Mouse (Mus musculus) CH12.LX (cell line): ENCODE measurements around the gene Ung. TPM values are rescaled to one million over a fixed set of nuclear protein-coding genes. Genes with fewer than 3 reads are reported as not detected.

Experiments used
- DNase-seq: peaks from one replicate; pipeline ENCODE4 v3.0.0-alpha.2; 2013; ENCODE audit errors: extremely low read depth
- H3K27ac ChIP-seq: 2 replicates; pipeline ENCODE4 v1.5.1; 2012; ENCODE audit warnings: low read depth, mild to moderate bottlenecking, control low read depth, moderate library complexity; ENCODE audit not compliant: insufficient read depth
- H3K27me3 ChIP-seq: replicated peaks from 2 replicates; pipeline ENCODE3; 2012; ENCODE audit warnings: inconsistent platforms
- H3K36me3 ChIP-seq, 2 experiments: replicated peaks in 1 of 2; 2 replicates each; pipeline versions ENCODE3 to v1.6.1; 2012; ENCODE audit warnings: inconsistent platforms in 1 of 2, low read length in 1 of 2, mild to moderate bottlenecking in 1 of 2, mixed read lengths in 1 of 2, moderate library complexity in 1 of 2; ENCODE audit not compliant: control insufficient read depth in 1 of 2, insufficient read depth in 1 of 2
- H3K4me1 ChIP-seq, 2 experiments: 2 replicates each; pipeline ENCODE4 v1.6.1; 2012; ENCODE audit warnings: inconsistent platforms in 1 of 2, moderate library complexity in 1 of 2; ENCODE audit not compliant: insufficient read depth in 2 of 2, control insufficient read depth in 1 of 2
- H3K4me2 ChIP-seq: 2 replicates; pipeline ENCODE4 v1.6.1; 2012; ENCODE audit warnings: low read depth, mild to moderate bottlenecking, control low read depth; ENCODE audit not compliant: poor library complexity, insufficient read depth, severe bottlenecking
- H3K4me3 ChIP-seq, 3 experiments: fragments of 150-350 bp in 1 of 3; sonication (generic) in 1 of 3; replicated peaks in 1 of 3; 2 replicates each; pipeline versions ENCODE3 to v1.5.1; 2011 to 2012; ENCODE audit warnings: low read depth in 2 of 3, low read length in 2 of 3, mild to moderate bottlenecking in 2 of 3, moderate library complexity in 2 of 3, control low read depth in 1 of 3, improper control_type of control experiment in 1 of 3, inconsistent platforms in 1 of 3, mixed read lengths in 1 of 3; ENCODE audit not compliant: poor library complexity in 1 of 3
- H3K79me2 ChIP-seq: replicated peaks from 2 replicates; pipeline ENCODE4 v1.6.1; 2012; ENCODE audit warnings: mild to moderate bottlenecking, moderate library complexity; ENCODE audit not compliant: control insufficient read depth, poor library complexity, insufficient read depth, severe bottlenecking; ENCODE audit errors: extremely low read depth
- H3K9ac ChIP-seq: 2 replicates; pipeline ENCODE4 v1.6.1; 2012; ENCODE audit warnings: low read depth, mild to moderate bottlenecking, control low read depth, moderate library complexity; ENCODE audit not compliant: insufficient read depth
- H3K9me3 ChIP-seq: replicated peaks from 2 replicates; pipeline ENCODE3; 2012; ENCODE audit warnings: low read length, inconsistent platforms, mixed read lengths
- BHLHE40 ChIP-seq: IDR thresholded peaks from 2 replicates; pipeline ENCODE4 v1.6.1; 2011; ENCODE audit warnings: mild to moderate bottlenecking, low read depth, low read length, improper control_type of control experiment
- CHD1 ChIP-seq: IDR thresholded peaks from 2 replicates; pipeline ENCODE4 v1.6.1; 2012; ENCODE audit warnings: low read depth, low read length, improper control_type of control experiment, inconsistent platforms
- E2F4 ChIP-seq: IDR thresholded peaks from 2 replicates; pipeline ENCODE4 v1.6.1; 2011; ENCODE audit warnings: low read depth, low read length, improper control_type of control experiment; ENCODE audit not compliant: insufficient replicate concordance
- ELF1 ChIP-seq: IDR thresholded peaks from 2 replicates; pipeline ENCODE4 v1.6.1; 2014; ENCODE audit warnings: low read depth, mild to moderate bottlenecking, inconsistent platforms, low read length, improper control_type of control experiment
- GABPA ChIP-seq: IDR thresholded peaks from 2 replicates; pipeline ENCODE4 v1.6.1; 2012; ENCODE audit warnings: low read depth, low read length, improper control_type of control experiment, inconsistent platforms; ENCODE audit not compliant: insufficient replicate concordance
- JUN ChIP-seq: IDR thresholded peaks from 2 replicates; pipeline ENCODE4 v1.6.1; 2011; ENCODE audit warnings: low read depth, mild to moderate bottlenecking, low read length, improper control_type of control experiment, moderate library complexity; ENCODE audit not compliant: insufficient read depth
- MAZ ChIP-seq: IDR thresholded peaks from 2 replicates; pipeline ENCODE4 v1.6.1; 2012; ENCODE audit warnings: low read depth, mild to moderate bottlenecking, inconsistent platforms, low read length, improper control_type of control experiment, moderate library complexity
- MXI1 ChIP-seq: IDR thresholded peaks from 2 replicates; pipeline ENCODE4 v1.6.1; 2011; ENCODE audit warnings: mild to moderate bottlenecking, low read depth, low read length, improper control_type of control experiment
- NELFE ChIP-seq: IDR thresholded peaks from 2 replicates; pipeline ENCODE4 v1.6.1; 2011; ENCODE audit warnings: low read depth, low read length, improper control_type of control experiment
- NRF1 ChIP-seq: IDR thresholded peaks from 2 replicates; pipeline ENCODE4 v1.6.1; 2014; ENCODE audit warnings: low read depth, mild to moderate bottlenecking, inconsistent platforms, low read length, improper control_type of control experiment, moderate library complexity
- PAX5 ChIP-seq: IDR thresholded peaks from 2 replicates; pipeline ENCODE4 v1.6.1; 2012; ENCODE audit warnings: low read length, inconsistent platforms, mixed read lengths
- RCOR1 ChIP-seq: conservative IDR thresholded peaks from 2 replicates; pipeline ENCODE4 v1.6.1; 2012; ENCODE audit warnings: low read depth, mild to moderate bottlenecking, inconsistent platforms, low read length, improper control_type of control experiment
- SIN3A ChIP-seq: IDR thresholded peaks from 2 replicates; pipeline ENCODE4 v1.6.1; 2012; ENCODE audit warnings: low read length, improper control_type of control experiment, inconsistent platforms
- SMC3 ChIP-seq: IDR thresholded peaks from 2 replicates; pipeline ENCODE4 v1.6.1; 2011; ENCODE audit warnings: low read depth, low read length, improper control_type of control experiment
- TCF12 ChIP-seq: IDR thresholded peaks from 2 replicates; pipeline ENCODE4 v1.6.1; 2014; ENCODE audit warnings: low read depth, mild to moderate bottlenecking, inconsistent platforms, low read length, improper control_type of control experiment
- USF1 ChIP-seq: IDR thresholded peaks from 2 replicates; pipeline ENCODE4 v1.6.1; 2014; ENCODE audit warnings: low read depth, mild to moderate bottlenecking, inconsistent platforms, low read length, improper control_type of control experiment
- USF2 ChIP-seq: conservative IDR thresholded peaks from 2 replicates; pipeline ENCODE4 v1.6.1; 2011; ENCODE audit warnings: low read depth, low read length, improper control_type of control experiment
- ZC3H11A ChIP-seq: IDR thresholded peaks from 2 replicates; pipeline ENCODE4 v1.6.1; 2012; ENCODE audit warnings: low read depth, mild to moderate bottlenecking, inconsistent platforms, low read length, improper control_type of control experiment
- ZMIZ1 ChIP-seq: IDR thresholded peaks from 2 replicates; pipeline ENCODE4 v1.6.1; 2012; ENCODE audit warnings: low read depth, mild to moderate bottlenecking, inconsistent platforms, low read length, improper control_type of control experiment
- ZNF384 ChIP-seq: IDR thresholded peaks from 2 replicates; pipeline ENCODE4 v1.6.1; 2012; ENCODE audit warnings: low read depth, low read length, improper control_type of control experiment, inconsistent platforms
- dilution Hi-C: fragments of 300-500 bp; cut with MboI; formaldehyde crosslinking; loops from 2 replicates; pipeline ENCODE4 v1.14.3; 2020; ENCODE audit warnings: low sequenced_read_pairs; ENCODE audit not compliant: extremely low pct_unique_long_range_greater_than_20kb, extremely low pct_ligation_motif_present
- in situ Hi-C: fragments of 300-500 bp; cut with MboI; formaldehyde crosslinking; loops from 3 replicates; pipeline ENCODE4 v1.14.3; 2019; ENCODE audit warnings: low sequenced_read_pairs, low pct_ligation_motif_present, low pct_unique_long_range_greater_than_20kb, mixed read lengths
- polyA plus RNA-seq: library from polyadenylated mRNA; unstranded; fragments of >175 nt; gene quantifications from 2 replicates; pipeline ENCODE4 v1.2.1, GENCODE M21; 2012; ENCODE audit warnings: low read depth; ENCODE audit not compliant: insufficient read length
- total RNA-seq, 2 experiments: library from RNA; depleted of rRNA; stranded (reverse); fragments of 300-350 nt in 1 of 2; fragments of >200 nt in 1 of 2; gene quantifications; 2 replicates each; pipeline ENCODE4 v1.2.3; 2012 to 2014

Gene Ung
- total and polyA plus RNA-seq, 3 experiments, result 39.1 to 91.9 (median 51.9) TPM

- TF ChIP-seq MAZ (peak; percentile 99), NRF1 (0 out of 2 replicates have a peak, but pooled peaks have one; percentile 40), MXI1 (peak; percentile 65), E2F4 (no peak), TCF12 (peak; percentile 70), ELF1 (peak; percentile 94), ZNF384 (no peak), USF1 (no peak), PAX5 (no peak), SMC3 (peak; percentile 65), RCOR1 (no peak), USF2 (no peak), JUN (no peak)
Observed at GRCm38 (mm10) chr5:114127374-114128349, 2.5 kb upstream of the Ung start, which contains the start of gene Alkbh2 (continued).

GRCm38 (mm10) chr5:114129550-114130210 is 506 bp upstream of the Ung start:
- peaks cover 9% of the 10 kb centered on the region for H3K79me2 ChIP-seq
- H3K27me3 ChIP-seq, result no peaks in the 10 kb centered on the region
- TF ChIP-seq ZMIZ1 (no peak), SIN3A (0 out of 2 replicates have a peak, but pooled peaks have one; percentile 38), BHLHE40 (0 out of 2 replicates have a peak, but pooled peaks have one; percentile 11), NELFE (no peak), ZC3H11A (no peak), TCF12 (no peak), CHD1 (0 out of 2 replicates have a peak, but pooled peaks have one; percentile 66), MAZ (no peak), MXI1 (0 out of 2 replicates have a peak, but pooled peaks have one; percentile 43), GABPA (no peak), ZNF384 (peak; percentile 74)
- H3K9ac ChIP-seq, result no peak overlapping the region; the same call in 1 of the 2 replicates
- H3K27ac ChIP-seq, result no peak overlapping the region
- peaks cover 16 to 37% of the 10 kb centered on the region in 2 experiments for H3K36me3 ChIP-seq
- H3K9me3 ChIP-seq, result no peaks in the 10 kb centered on the region
- peaks cover 13 to 54% of the 10 kb centered on the region in 2 experiments for H3K4me1 ChIP-seq
- peak; percentile 55 for DNase-seq
- in situ Hi-C loops (loop anchor here (5.0 to 10.0 kb wide), 2 partner anchors 77 to 155 kb away; no protein-coding TSS in a partner anchor), dilution Hi-C loops (no loop called here)
- H3K4me2 ChIP-seq, result peak overlapping the region; percentile 65
- H3K4me3 ChIP-seq, result peak overlapping the region; percentile 40 to 90 (median 63)
